Mouse (Mus musculus): ENCODE data around the gene Olfr887.

DNA sequence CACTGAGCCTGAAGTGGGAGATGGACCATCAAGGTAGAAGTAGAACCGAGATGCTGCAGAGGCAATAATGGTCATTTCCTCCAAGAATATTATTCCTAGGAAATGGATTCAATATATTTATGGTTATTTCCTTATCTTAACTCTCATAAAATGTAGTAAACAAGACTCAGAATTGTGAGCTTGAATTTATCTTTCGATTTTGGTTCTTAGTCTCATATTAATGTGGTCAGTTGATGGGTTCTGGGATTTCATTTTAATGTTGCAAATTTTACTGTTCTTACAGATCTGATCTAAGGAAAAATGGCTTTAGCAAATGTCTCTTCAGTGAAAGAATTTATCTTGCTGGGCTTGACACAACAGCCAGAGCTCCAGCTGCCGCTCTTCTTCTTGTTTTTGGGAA, 22.9 kb upstream of the Olfr887 start, which contains the start of gene Olfr885:
- TF ChIP-seq POLR2A (IDR thresholded peaks at IDR 0.05; ENCODE audit: borderline replicate concordance, control insufficient read depth, low read depth, low read length): no peak
- TF ChIP-seq CTCF (IDR thresholded peaks at IDR 0.05; ENCODE audit: control insufficient read depth, insufficient read depth, low read length): no peak
